Mouse (Mus musculus): ENCODE results near the gene Nfrkb.

The Nfrkb gene

GRCm38 (mm10) chr9:31385947-31386354 is at the start of gene Nfrkb:
Nfrkb (plus strand) TSS chr9:31386192.
- peak; percentile 97 to 98 for DNase-seq

- DNase-seq, result no peak
Observed at GRCm38 (mm10) chr9:31344289-31344831, 41.6 kb upstream of the Nfrkb start.

- peak in 1 of 2 experiments; percentile 9 for DNase-seq
Observed at GRCm38 (mm10) chr9:31346575-31347080, 39.4 kb upstream of the Nfrkb start.

- DNase-seq, result no peak
Observed at GRCm38 (mm10) chr9:31348458-31348857, 37.5 kb upstream of the Nfrkb start.

GRCm38 (mm10) chr9:31348915-31349314 is 37.1 kb upstream of the Nfrkb start:
- DNase-seq, result peak; percentile 76 to 87

- DNase-seq, result no peak
Observed at GRCm38 (mm10) chr9:31352716-31353115, 33.3 kb upstream of the Nfrkb start.

GRCm38 (mm10) chr9:31353518-31353917 is 32.5 kb upstream of the Nfrkb start:
- DNase-seq, result no peak

GRCm38 (mm10) chr9:31354051-31354450 is 31.9 kb upstream of the Nfrkb start:
- DNase-seq, result no peak

- DNase-seq, result peak in 1 of 2 experiments; percentile 26
Observed at GRCm38 (mm10) chr9:31363698-31364609, 22.0 kb upstream of the Nfrkb start.

GRCm38 (mm10) chr9:31365086-31365485 is 20.9 kb upstream of the Nfrkb start:
- DNase-seq, result peak in 1 of 2 experiments; percentile 20

- peak; percentile 21 to 56 for DNase-seq
Observed at GRCm38 (mm10) chr9:31371740-31372139, 14.3 kb upstream of the Nfrkb start.

GRCm38 (mm10) chr9:31376661-31377060 is 9.3 kb upstream of the Nfrkb start:
- DNase-seq, result no peak

- no peak for DNase-seq
Observed at GRCm38 (mm10) chr9:31384786-31385499, 1.0 kb upstream of the Nfrkb start.

- no peak for DNase-seq
Observed at GRCm38 (mm10) chr9:31385500-31385869, 507 bp upstream of the Nfrkb start.

- DNase-seq, result no peak
Observed at GRCm38 (mm10) chr9:31386368-31387180, 582 bp downstream of the Nfrkb start.

- DNase-seq, result no peak
Observed at GRCm38 (mm10) chr9:31387206-31387605, 1.2 kb downstream of the Nfrkb start.

- DNase-seq, result peak; percentile 69 to 83
Observed at GRCm38 (mm10) chr9:31400441-31400840, 14.4 kb downstream of the Nfrkb start.

- DNase-seq, result no peak
Observed at GRCm38 (mm10) chr9:31404311-31404710, 18.3 kb downstream of the Nfrkb start.

- DNase-seq, result peak; percentile 45 to 59
Observed at GRCm38 (mm10) chr9:31405217-31405616, 19.2 kb downstream of the Nfrkb start.

- DNase-seq, result no peak
Observed at GRCm38 (mm10) chr9:31412165-31412564, 26.2 kb downstream of the Nfrkb start.

GRCm38 (mm10) chr9:31418821-31419220 is 32.8 kb downstream of the Nfrkb start:
- no peak for DNase-seq

GRCm38 (mm10) chr9:31422143-31422542 is 36.2 kb downstream of the Nfrkb start:
- no peak for DNase-seq
